Comparison of ENCODE assay signal across 8 mouse cellular contexts in the genomic region with DNA sequence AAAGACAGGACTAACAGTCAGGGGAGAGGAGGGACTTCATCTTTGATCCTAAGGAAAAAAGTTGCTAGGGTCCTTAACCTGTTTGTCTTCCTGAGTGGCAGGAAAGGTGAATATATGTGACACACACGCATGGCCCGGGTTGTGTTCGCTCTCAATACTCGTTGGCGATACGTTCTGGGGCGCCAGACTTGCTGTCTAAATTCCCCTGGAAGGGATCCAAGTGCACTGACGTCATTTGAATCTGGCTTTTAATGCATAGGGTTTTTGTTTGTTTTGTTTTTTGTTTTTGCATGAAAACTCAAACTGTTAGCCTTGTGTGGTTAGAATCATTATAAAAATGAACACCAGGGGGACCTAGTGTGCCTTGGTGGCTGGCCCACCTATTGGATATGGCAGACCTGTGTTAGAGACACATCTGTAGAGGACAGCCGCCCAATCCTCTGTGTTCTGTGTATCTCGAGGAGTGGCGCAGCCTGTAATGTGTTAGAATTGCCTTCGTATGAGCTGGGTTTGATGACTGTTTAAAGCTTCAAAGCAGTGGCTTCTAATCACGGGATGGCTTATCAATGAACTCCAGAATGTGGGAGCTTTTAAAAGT. TPM values are rescaled to one million over a fixed set of nuclear protein-coding genes. Genes with fewer than 3 reads are reported as not detected.
DNase-seq lines count a peak whose midpoint lies in the region; ATAC-seq and TF ChIP-seq lines count a peak whose summit lies in the region.
"Had no signal": no experiment of that assay in that cellular context is flagged by ENCODE, and none has a peak within 500 bp of the region (broad histone marks: within the 10 kb centered on the region; RNA-seq: fewer than 3 reads in every experiment).

No protein-coding gene starts in this region.

- no peaks in the 10 kb centered on the region; the same call in 1 of the 2 replicates for H3K27me3 ChIP-seq in hindbrain, embryonic 16.5 days (replicated peaks; ENCODE audit: control insufficient read depth, insufficient read depth, low read length)
- no peaks in the 10 kb centered on the region for H3K27me3 ChIP-seq in lung, postnatal 0 days (replicated peaks; ENCODE audit: insufficient read depth, low read length)
- no peaks in the 10 kb centered on the region for H3K27me3 ChIP-seq in stomach, embryonic 14.5 days (ENCODE audit: control insufficient read depth, insufficient read depth, low read length)

- TF ChIP-seq CTCF in lung, adult 2 months (IDR thresholded peaks at IDR 0.05; ENCODE audit: insufficient read depth, low read length): peak; percentile 59
- TF ChIP-seq CTCF in lung, postnatal 0 days (IDR thresholded peaks at IDR 0.05): peak; percentile 85

- no peaks in the 10 kb centered on the region for H3K9me3 ChIP-seq in hindbrain, embryonic 16.5 days (ENCODE audit: control insufficient read depth, low read length)
- no peaks in the 10 kb centered on the region for H3K9me3 ChIP-seq in lung, postnatal 0 days (ENCODE audit: low read length)
- H3K9me3 ChIP-seq in stomach, embryonic 14.5 days (ENCODE audit: control insufficient read depth, low read depth, low read length): no peaks in the 10 kb centered on the region

- H3K4me2 ChIP-seq in hindbrain, embryonic 16.5 days (ENCODE audit: low read length): no peak overlapping the region
- H3K4me2 ChIP-seq in lung, postnatal 0 days (replicated peaks; ENCODE audit: low read depth, low read length): no peak overlapping the region
- H3K4me2 ChIP-seq in stomach, embryonic 14.5 days (replicated peaks; ENCODE audit: low read depth, low read length): no peak overlapping the region

- no peak for TF ChIP-seq POLR2A in lung, adult 2 months (IDR thresholded peaks at IDR 0.05; ENCODE audit: borderline replicate concordance, extremely low read depth, low read depth, low read length)

- H3K36me3 ChIP-seq in hindbrain, embryonic 16.5 days (ENCODE audit: control insufficient read depth, insufficient read depth, low read length): no peaks in the 10 kb centered on the region
- no peaks in the 10 kb centered on the region for H3K36me3 ChIP-seq in lung, postnatal 0 days (ENCODE audit: insufficient read depth, low read length)
- no peaks in the 10 kb centered on the region for H3K36me3 ChIP-seq in stomach, embryonic 14.5 days (ENCODE audit: control insufficient read depth, insufficient read depth, low read length)

- TF ChIP-seq EP300 in lung, postnatal 0 days (IDR thresholded peaks at IDR 0.05): no peak

- no peak overlapping the region for H3K27ac ChIP-seq in hindbrain, embryonic 16.5 days (ENCODE audit: low read depth, low read length)
- no peak overlapping the region for H3K27ac ChIP-seq in lung, postnatal 0 days (ENCODE audit: low read length)
- no peak overlapping the region for H3K27ac ChIP-seq in stomach, embryonic 14.5 days (ENCODE audit: low read length)

- no peak for DNase-seq in lung, adult 2 months
- DNase-seq in lung, postnatal 4 days: no peak
- DNase-seq in R1 (ENCODE audit: low read depth, low spot score): peak; percentile 57
- DNase-seq in embryo, embryonic 9.5 days (ENCODE audit: extremely low spot score): peak; percentile 49
- peak; percentile 72 for DNase-seq in lung, postnatal 0 days (ENCODE audit: low spot score)

- 40% methylated on average over 13 of the region's 13 CpGs for WGBS in lung, adult 2 months
- 43% methylated on average over 13 of the region's 13 CpGs for WGBS in hindbrain, embryonic 16.5 days
- 30% methylated on average over 13 of the region's 13 CpGs for WGBS in lung, postnatal 0 days
- 50% methylated on average over 13 of the region's 13 CpGs for WGBS in stomach, embryonic 14.5 days

- no peaks in the 10 kb centered on the region for H3K4me1 ChIP-seq in lung, adult 2 months (ENCODE audit: control insufficient read depth, insufficient read depth, low read length)
- peaks cover 1% of the 10 kb centered on the region; the same call in 1 of the 2 replicates for H3K4me1 ChIP-seq in hindbrain, embryonic 16.5 days (ENCODE audit: control insufficient read depth, insufficient read depth, low read depth, low read length)
- H3K4me1 ChIP-seq in lung, postnatal 0 days (ENCODE audit: insufficient read depth, low read depth, low read length): no peaks in the 10 kb centered on the region
- no peaks in the 10 kb centered on the region for H3K4me1 ChIP-seq in stomach, embryonic 14.5 days (ENCODE audit: control insufficient read depth, insufficient read depth, low read length)

- H3K4me3 ChIP-seq in lung, adult 2 months (replicated peaks; ENCODE audit: extremely low read depth, low read depth, low read length): no peak overlapping the region
- H3K4me3 ChIP-seq in hindbrain, embryonic 16.5 days (ENCODE audit: low read length): no peak overlapping the region
- H3K4me3 ChIP-seq in lung, postnatal 0 days (ENCODE audit: low read depth, low read length): no peak overlapping the region
- H3K4me3 ChIP-seq in stomach, embryonic 14.5 days (ENCODE audit: low read depth, low read length): no peak overlapping the region

- H3K9ac ChIP-seq in hindbrain, embryonic 16.5 days (ENCODE audit: low read depth, low read length): no peak overlapping the region
- no peak overlapping the region for H3K9ac ChIP-seq in lung, postnatal 0 days (replicated peaks; ENCODE audit: low read depth)
- no peak overlapping the region for H3K9ac ChIP-seq in stomach, embryonic 14.5 days (replicated peaks; ENCODE audit: low read depth, low read length)

- peak; percentile 86 for ATAC-seq in hindbrain, embryonic 16.5 days
- ATAC-seq in lung, postnatal 0 days: peak; percentile 61
- 0 out of 2 replicates have a peak, but pooled peaks have one; percentile 53 for ATAC-seq in stomach, embryonic 14.5 days (ENCODE audit: insufficient number of reproducible peaks, insufficient read depth, low FRiP score, low read depth)

RNA-seq across cellular contexts. Expression of gene Amz2, which starts 19.8 kb away (rescaled TPM):
- polyA plus RNA-seq in lung, adult 2 months (2012; rRNA removed): 22.2 and 40.9 TPM in 2 replicates
- polyA plus RNA-seq in hindbrain, embryonic 16.5 days (2015; fragmentation: Nextera tagmentation; extraction: Ambion mirVana): 57.1 and 59.4 TPM in 2 replicates
- 23.6 and 28.8 TPM in 2 replicates for polyA plus RNA-seq in lung, postnatal 0 days (2015; fragmentation: Nextera tagmentation; extraction: Ambion mirVana)
- 42.8 and 46.6 TPM in 2 replicates for polyA plus RNA-seq in stomach, embryonic 14.5 days (2014; fragmentation: Nextera tagmentation; extraction: Ambion mirVana)

RNA-seq across cellular contexts. Expression of gene Arsg, which starts 27.6 kb away (rescaled TPM):
- polyA plus RNA-seq in lung, adult 2 months (2012; rRNA removed): 3.8 and 4.4 TPM in 2 replicates
- 8.0 and 9.0 TPM in 2 replicates for polyA plus RNA-seq in hindbrain, embryonic 16.5 days (2015; fragmentation: Nextera tagmentation; extraction: Ambion mirVana)
- 6.6 and 7.1 TPM in 2 replicates for polyA plus RNA-seq in lung, postnatal 0 days (2015; fragmentation: Nextera tagmentation; extraction: Ambion mirVana)
- 3.5 TPM in 2 replicates for polyA plus RNA-seq in stomach, embryonic 14.5 days (2014; fragmentation: Nextera tagmentation; extraction: Ambion mirVana)

RNA-seq across cellular contexts. Expression of gene Slc16a6, which starts 27.9 kb away (rescaled TPM):
- polyA plus RNA-seq in lung, adult 2 months (2012; rRNA removed): 0.89 and 1.6 TPM in 2 replicates
- polyA plus RNA-seq in hindbrain, embryonic 16.5 days (2015; fragmentation: Nextera tagmentation; extraction: Ambion mirVana): 5.4 and 6.4 TPM in 2 replicates
- 1.8 and 2.3 TPM in 2 replicates for polyA plus RNA-seq in lung, postnatal 0 days (2015; fragmentation: Nextera tagmentation; extraction: Ambion mirVana)
- polyA plus RNA-seq in stomach, embryonic 14.5 days (2014; fragmentation: Nextera tagmentation; extraction: Ambion mirVana): 4.4 and 6.7 TPM in 2 replicates

RNA-seq across cellular contexts. Expression of gene 9930022D16Rik, which starts 31.8 kb away (rescaled TPM):
- polyA plus RNA-seq in lung, adult 2 months (2012; rRNA removed): not detected in 2 replicates
- 0.07 TPM in 1 of 2 replicates, not detected in the other for polyA plus RNA-seq in hindbrain, embryonic 16.5 days (2015; fragmentation: Nextera tagmentation; extraction: Ambion mirVana)
- 0.07 TPM in 1 of 2 replicates, not detected in the other for polyA plus RNA-seq in lung, postnatal 0 days (2015; fragmentation: Nextera tagmentation; extraction: Ambion mirVana)
- not detected in 2 replicates for polyA plus RNA-seq in stomach, embryonic 14.5 days (2014; fragmentation: Nextera tagmentation; extraction: Ambion mirVana)
- polyA plus RNA-seq: gonadal fat pad, adult 2 months had no signal

Comparison
In these comparisons a context has a peak if more than half of its experiments do, and no peak if none do; other contexts are left out.
1. DNase-seq: peak in R1 (single experiment), embryo, embryonic 9.5 days (single experiment) and lung, postnatal 0 days (single experiment); none in lung, adult 2 months (single experiment) and lung, postnatal 4 days (0 of 2).
2. Peak in every context shown above with its lines, with median percentiles within 50 percentile points of each other: ATAC-seq.